Mouse (Mus musculus): ENCODE measurements around the gene Fabp1.

Fabp1 gene

DNA sequence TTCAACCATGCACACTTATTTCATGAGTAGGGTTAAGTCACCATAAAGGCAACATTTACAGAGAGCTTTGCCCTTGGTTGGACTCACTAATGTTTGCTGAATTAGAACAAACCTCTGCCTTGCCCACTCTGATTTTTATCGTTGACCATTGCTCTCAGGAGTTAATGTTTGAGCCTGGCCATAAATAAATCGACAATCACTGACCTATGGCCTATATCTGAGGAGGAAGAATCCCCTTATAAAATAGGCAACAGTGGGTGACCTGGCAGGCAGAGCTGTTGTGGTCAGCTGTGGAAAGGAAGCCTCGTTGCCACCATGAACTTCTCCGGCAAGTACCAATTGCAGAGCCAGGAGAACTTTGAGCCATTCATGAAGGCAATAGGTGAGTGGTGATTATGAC, at the start of gene Fabp1:
Gene Fabp1, plus strand, starts transcription at position 216 of the 400 bp plus-strand sequence.
- DNase-seq (ENCODE audit: inconsistent ontology term) = no peak

DNA sequence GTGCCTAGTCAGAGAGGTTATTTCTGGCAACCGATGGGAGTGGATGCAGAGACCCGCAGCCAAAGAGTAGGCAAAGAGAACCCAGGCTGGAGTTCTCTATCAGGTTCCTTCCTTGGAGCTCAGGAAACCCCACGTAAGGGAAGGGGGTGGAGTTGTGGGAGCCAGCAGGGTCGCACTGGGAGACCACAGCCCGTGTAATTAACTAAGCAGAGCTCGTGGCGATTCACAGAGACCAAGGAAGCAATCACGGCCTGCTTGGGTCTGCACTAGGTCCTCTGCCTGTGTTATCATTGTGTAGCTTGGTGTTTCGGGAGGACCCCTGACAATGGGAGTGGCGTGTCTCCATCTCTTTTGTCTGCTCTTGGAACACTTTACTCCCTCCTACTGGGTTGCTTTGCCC, 48.5 kb upstream of the Fabp1 start:
- no peak for DNase-seq (ENCODE audit: inconsistent ontology term)

DNA sequence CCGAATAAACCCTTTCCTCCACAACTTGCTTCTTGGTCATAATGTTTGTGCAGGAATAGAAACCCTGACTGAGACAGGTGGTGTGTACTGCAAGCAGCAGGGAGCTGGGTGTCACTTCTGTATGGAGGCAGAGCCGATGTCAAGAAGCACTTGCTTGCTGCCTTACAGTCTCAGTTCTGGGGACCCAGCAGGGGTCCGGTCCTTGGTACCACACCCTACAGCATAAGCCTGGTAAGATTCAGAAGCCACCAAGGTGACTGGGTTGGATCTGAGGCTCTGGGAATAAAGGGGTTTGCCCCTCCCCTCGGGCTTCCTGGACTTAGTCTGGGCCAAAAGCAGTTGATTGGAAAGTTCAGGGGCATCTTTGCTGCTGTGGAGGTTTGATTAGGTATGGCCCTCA, 46.1 kb upstream of the Fabp1 start:
- DNase-seq (ENCODE audit: inconsistent ontology term) = no peak

DNA sequence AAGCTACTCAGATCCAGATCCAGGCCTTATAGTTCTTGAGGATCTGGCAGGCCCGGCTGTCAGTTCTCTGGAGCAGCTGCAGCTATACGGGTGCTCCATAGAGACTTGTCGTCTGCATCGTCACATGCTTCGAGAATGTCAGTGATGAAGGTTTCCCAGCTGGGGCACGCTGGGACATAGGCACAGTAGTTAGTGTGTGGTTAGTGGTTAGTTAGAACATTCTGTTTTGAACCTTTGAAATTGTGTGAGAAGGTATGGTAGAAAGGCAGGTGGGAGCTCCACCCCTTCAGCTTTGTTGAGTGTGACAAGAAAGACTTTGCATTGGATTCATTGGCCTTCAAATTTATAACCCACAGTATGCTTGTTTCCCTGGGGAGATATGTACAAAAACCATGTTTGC, 44.8 kb upstream of the Fabp1 start:
- DNase-seq (ENCODE audit: inconsistent ontology term) = no peak

DNA sequence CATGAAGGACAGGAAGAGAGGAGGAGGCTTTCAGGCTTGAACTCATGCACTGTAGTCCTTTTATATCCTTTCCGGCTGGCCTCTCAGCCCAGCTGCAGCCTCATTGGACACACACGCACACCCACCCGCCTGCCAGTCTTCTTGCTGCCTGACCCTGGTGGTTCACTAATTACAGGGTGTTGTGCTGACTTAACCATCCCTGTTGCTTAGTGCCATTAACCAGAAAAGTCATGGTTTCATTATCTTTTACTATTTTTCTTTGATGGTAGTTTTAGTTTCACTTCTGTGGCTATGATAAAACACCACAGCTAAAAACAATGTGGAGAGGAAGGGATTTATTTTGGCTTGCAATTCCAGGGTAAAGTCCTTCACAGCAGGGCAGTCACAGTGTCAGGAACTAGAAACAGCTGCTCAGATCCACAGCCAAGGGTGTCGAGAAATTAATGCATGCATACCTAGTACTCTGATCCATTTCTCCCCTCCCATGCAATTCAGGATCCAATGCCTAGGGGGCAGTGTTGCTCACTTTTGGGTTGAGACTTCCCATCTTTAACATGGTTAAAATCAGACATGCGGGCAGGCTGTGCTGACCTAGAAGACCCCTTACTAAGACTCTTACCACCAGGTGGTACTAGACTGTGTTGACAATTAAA, 42.8 kb upstream of the Fabp1 start:
- DNase-seq (ENCODE audit: inconsistent ontology term) = no peak

DNA sequence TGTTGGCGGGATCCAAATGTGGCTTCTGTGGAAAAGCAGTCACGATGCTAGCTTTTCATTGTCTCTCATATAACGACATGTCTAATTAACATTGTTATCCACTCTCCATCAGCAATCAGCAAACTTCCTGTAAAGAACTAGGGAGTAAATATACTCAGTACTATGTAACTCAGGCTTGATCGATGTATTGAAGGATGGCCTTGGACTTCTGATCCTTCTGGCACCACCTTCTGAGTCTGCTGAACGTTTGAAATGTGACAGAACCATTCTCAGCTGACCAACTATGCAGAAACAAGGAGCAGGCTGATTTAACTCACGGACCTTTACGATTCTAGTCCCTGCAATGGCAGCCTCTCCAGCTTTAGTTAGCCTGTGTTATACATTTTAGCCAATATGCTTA, 38.3 kb upstream of the Fabp1 start:
- DNase-seq (ENCODE audit: inconsistent ontology term) = no peak

DNA sequence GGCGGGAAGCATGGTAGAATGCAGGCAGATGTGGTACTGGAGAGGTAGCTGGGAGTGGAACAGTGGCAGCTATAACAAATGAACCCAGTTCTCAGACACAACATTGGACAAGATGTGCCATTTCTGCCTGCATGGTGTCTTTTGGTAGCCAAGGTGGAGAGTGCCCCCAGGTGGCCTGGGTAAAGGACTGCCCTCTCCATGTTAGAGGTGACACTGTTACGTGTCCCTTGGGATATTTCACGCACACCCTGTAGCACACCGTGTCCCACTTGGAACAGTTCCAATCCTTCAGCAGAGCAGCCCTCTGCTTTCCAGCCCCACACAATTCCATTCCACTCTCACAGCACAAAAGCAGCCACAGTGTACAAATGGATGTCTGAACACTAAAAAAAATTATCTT, 37.4 kb upstream of the Fabp1 start:
- DNase-seq (ENCODE audit: inconsistent ontology term) = peak; percentile 12

DNA sequence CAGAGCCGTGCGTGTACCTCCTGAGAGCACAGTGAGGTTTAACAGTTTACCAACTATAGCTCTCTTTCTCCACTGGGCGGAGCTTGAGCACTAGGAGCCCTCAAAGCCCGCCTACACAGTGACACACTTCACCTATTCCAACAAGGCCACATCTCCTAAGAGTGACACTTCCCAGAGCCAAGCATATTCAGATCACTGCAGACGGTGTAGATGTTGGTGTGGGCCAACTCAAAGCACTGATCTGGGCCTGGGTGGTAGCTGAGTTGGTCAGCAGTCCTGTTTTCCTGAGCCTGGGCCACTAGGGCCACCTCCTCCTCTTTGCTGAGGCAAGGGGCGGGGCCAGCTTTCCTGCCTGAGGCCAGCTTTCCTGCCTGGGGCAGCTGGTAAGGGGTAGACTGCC, 35.2 kb upstream of the Fabp1 start:
- no peak for DNase-seq (ENCODE audit: inconsistent ontology term)

DNA sequence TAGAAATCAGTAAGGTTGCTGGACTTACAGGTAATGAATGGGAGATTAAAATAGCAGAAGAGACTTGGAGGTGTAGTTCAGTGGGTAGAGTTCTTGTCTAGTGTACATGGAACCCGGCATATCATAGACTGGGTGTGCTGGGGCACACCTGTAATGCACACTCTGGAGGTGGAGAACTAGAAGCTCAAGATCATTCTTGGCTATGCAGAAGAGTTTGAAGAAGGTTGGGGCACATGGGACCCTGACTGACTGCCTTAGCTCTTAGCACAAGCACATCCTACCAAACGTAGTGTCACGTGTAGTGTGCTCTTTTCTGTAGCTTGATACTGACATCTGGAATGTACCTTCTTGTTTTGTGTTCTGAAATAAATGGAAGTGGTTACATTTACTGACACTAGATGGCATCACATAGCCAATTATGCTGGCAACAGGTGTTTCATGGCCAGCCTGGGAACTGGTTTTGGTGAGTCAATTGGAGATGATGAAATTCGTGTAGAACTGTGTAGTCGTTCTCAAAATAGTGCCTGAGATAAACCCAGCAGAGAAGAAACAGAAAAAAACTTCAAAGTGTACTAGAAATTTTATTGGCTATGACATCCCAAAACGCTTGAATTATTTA, 33.0 kb upstream of the Fabp1 start:
- peak; percentile 51 for DNase-seq (ENCODE audit: inconsistent ontology term)

DNA sequence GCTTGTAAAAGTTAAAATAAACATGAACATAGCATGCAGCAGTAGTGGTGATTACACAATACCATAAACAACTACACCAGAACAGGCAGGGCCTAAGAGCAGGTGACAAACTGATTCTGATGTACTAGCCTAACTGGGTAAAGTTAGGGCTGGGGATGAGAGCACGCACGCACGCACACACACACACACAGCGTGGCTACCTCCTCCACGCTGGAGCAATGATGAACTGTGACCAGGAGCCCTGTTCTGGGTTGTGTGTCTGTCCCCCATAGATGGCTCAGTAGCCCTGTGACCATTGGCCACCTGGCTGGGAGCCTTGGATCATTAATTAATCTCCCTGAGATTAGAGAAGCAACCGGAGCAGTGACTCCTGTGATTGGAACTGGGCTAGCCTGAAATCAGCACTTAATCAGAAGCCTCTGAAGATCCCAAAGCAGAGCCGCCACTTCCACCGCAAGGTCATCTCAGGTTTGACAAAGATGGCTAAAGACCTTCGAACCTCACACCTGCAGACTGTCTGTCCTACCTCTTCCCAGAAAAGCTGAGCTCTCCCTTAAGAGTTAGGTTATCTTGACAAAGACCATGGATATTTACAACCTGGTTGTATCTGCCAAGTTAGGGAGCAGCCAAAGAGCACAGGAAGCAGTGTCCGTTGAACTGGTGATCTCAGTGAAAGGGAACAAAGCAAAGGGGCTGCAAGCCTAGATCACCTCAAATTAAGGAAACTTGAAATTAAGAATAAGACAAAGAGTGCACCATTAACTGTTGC, 26.6 kb upstream of the Fabp1 start:
- no peak for DNase-seq (ENCODE audit: inconsistent ontology term)

DNA sequence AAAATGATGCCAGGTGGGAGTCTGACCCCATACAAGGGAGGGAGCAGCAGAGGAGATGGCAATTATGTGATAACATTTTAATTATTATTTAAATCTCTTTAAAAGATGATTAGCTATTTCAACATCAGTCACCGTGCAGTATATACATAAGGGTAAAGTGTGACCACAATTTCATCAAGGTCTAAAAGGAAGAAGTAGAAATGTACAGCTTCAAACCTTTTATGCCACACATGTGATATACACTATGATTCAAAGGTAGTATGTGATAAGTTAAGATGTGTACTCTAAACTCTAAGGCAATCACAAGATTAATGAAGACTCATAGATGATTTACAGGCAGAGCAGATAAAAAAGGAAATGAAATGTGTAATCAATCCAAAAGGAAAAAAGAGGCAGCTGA, 19.0 kb upstream of the Fabp1 start:
- DNase-seq (ENCODE audit: inconsistent ontology term) = no peak

DNA sequence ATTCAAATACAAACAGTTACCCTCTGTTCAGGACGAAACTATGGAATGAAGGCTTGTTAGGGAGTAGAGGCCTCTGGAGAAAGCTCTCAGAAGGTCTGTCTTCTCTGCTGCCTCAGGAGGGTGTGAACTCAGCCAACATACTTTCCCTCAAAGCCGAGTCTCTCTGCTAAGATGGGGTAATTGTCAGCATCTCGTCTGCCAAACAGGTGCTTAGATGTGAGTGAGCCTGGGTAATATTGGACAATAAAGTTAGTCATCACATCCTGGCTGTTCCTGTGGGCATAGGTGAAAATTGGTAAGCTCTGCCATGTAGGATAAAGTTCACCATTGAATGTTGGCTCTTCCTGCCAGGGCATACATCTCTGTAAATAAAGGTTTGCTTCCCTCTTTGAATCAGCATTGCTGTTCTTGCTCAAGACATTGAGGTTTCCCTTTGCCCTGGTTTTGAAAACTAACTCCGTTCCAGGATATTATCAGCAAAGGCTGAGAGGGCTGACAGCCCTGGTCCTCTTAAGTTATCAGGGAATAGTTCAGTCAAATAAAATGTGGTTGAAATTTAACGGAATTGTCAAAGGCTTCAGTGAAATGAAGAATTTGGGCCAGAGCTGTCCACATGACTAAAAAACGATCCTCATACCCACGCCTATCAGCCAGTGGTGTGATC, 14.6 kb upstream of the Fabp1 start:
- DNase-seq (ENCODE audit: inconsistent ontology term) = no peak

DNA sequence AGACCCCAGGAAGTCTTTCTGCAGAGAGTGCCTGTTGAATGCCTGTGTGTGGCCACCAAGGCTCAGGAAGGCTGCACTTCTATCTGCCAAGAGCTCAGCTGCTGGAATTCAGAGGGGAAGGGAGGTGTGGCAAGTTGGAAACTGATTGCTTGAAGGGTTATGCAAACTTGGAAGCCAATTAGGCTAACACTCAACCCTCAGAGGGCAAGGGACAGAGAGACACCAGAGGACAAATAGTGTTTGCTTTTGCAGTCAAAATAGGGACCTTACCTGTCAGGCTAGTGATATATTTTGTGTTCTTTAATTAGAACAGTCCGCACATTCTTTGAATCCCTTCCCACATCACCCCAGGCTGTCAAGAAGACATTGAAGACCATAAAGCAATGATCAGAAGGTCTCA, 10.0 kb upstream of the Fabp1 start:
- no peak for DNase-seq (ENCODE audit: inconsistent ontology term)

DNA sequence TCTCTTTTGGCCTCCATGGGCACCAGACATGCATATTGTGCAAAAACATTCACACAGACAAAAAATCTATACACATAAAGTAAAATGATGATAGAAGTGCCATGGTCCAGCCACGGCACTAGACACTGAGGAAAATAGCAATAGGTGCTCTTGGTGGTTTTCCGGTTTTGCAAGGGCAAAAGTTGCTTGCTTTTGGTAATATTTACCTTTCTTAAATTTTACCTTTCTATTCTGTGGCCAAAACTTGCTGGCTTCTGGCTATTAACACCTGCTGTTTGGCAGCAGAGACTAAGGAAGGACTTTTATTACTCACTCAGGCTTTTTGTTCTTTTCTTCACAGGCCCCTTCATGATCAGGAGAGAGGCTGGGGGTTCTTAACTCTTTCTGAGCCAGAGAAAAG, 9.1 kb upstream of the Fabp1 start:
- DNase-seq (ENCODE audit: inconsistent ontology term) = no peak

DNA sequence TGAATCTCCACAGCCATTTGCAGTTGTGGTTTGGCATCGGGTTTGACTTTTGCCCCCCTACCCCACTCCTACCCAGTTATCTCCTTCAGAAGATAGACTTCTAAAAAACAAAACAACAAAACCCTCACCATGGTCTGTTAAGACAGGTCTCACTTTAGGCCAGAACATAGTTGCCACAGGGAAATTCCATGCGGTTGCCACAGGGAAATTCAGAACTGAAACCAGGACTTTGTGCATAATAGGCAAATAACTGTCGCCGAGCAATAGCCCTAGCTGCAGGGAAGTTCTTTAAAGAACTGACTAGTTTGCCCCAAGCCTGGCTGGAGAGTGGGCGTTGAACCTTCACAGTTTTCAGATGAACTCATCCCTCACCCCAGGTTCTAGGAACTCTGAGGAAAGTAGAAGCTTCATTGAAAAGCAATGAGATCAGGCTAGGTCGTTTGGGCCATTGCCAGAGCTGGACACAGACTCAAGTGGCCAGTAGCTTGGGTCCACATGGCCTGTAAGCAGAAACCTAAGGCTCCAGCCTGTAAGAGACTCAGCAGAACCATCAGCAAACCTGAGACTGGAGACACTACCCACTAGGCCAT, 6.4 kb upstream of the Fabp1 start:
- DNase-seq (ENCODE audit: inconsistent ontology term) = no peak

DNA sequence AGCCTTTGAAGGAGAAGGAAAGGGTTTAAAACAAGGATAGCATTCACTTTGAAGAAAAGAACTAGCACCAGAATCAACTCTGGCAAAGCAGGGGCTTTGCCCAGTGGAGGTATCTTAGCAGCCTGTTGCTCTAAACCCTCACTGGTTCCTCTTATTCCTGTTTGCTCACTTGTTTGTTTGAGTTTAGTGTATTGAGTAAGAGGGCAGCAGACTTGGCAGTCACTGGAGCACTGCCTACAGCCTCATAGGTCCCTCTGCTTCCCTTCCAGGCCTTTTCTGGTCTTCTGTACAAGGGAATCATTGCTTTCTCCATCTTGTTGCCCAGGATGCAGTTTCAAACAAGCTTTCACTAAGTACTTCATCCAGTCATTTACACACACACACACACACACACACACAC, 3.5 kb upstream of the Fabp1 start:
- DNase-seq (ENCODE audit: inconsistent ontology term) = no peak

DNA sequence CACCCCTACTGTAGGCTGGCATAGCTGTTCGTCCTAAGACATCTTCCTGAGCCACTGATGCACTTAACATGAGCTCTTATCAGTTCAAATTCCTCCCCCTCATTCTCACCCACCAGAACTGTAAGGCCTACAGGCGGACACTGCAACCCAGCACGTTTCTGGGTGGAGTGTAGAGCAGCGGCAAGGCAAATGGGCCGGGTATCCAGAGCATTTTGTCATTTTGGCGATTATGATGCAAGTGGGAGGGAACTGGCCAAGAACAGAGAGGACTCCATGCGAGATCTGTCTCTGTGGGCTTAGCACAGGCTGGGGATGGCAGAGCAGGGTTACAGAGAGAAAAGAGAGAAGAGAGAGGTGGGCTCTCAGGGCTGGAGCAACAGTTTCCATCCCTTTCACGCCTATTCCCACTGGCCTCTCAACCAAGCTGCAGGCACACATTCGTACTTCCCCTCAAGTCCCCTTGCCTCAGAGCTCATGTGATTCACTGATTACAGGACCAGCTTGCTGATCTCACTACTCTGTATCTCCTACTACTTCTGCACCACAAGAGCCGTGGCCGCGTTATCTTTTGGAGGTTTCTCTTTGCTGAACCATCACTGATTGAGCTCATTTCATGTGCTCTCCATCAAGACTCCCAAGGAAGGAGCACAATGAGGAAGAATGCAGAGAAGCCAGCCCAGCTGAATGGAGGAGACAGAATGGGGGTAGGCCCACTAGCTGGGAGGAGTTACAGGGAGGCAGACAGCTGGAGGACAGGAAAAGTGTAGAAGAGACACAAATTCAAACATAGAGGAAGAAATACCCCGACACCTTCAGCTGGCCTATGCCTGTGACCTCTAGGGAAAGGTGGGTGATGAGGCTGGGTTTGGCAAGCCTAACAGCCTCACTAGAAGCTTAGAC, 1.7 kb upstream of the Fabp1 start:
- DNase-seq (ENCODE audit: inconsistent ontology term) = no peak

DNA sequence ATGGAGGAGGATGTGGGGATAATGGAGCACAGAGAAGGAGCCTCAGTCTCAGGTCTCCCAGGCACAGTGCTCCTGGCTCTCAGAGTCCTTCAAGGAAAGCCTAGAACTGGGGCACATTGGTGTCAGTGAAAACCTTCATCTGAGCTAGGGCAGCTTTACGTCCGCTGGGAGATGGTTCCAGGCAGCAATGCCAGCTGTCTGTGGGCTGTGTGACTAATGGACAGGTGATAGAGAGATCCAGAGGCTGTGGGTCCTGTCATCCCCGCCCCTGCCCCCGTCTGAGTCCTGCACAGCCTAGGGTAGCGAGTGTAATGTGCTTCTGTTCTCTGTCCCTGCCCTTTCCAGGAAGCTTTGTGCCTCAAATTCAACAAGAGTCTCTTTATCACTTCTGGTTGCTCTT, 2.3 kb downstream of the Fabp1 start:
- no peak for DNase-seq (ENCODE audit: inconsistent ontology term)

DNA sequence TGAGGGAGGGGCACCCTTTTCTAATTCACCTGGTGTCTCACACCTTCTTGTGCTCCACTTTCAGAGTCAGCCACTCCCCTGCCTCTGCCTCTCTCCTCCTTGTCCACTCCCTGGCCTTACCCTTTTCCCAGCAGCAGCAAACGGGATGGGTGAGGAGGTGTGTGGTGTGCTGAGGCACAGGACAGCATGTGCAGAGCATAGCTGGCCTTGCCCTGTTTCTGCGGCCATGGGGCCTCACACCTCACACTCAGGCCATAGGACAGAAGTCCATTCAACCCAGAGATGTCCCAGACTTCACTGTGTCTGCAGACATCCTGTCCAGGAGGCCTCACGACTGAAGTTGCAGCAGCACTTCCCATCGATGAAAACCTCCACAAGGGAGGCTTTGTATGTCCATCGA, 4.0 kb downstream of the Fabp1 start:
- no peak for DNase-seq (ENCODE audit: inconsistent ontology term)

DNA sequence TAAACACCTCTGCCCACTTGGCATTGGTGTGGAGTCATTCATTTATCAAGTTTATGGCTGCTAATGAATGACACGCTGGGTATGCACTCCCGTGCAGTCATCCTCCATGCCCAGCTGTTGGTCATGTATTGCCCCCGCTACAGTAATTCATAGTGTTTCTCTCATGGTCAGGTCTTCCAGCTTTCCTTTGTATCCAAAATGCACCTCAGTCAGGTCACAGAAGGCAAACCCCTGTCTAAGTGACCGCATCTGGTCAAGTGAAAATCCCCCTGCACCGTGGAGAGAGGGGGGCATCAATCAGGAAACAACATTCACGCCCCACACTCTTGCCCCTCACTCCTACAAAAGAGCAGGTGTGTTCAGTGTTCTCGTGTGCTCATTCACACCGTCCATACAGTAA, 4.5 kb downstream of the Fabp1 start:
- no peak for DNase-seq (ENCODE audit: inconsistent ontology term)

DNA sequence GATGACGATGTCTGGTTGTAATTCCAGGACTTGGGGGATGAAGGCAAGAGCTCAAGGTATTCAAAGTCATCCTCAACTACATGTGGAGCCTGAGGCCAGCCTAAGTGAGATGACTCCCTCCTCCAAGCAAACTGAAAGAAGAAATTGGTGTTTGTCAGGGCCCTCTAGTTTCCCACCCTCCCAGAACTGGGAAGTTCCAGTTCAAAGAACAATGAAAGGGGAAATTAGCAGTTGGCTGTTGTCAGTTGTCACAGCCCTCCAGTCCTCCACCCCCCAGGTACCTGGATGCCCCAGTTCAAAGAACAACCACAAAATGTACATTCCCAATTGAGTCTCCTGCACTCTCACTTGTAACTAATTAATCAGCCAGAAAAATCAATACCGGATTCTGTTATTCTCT, 9.1 kb downstream of the Fabp1 start:
- DNase-seq (ENCODE audit: inconsistent ontology term) = no peak
